Mouse (Mus musculus): ENCODE results near the gene Hoxd9.

The Hoxd9 gene

GRCm38 (mm10) chr2:74741252-74741978 is 43.9 kb downstream of the Hoxd9 start:
- intact Hi-C loops (cut with DNase I), result no loop called here

- intact Hi-C loops (cut with DNase I), result no loop called here
Observed at GRCm38 (mm10) chr2:74741979-74742277, 44.4 kb downstream of the Hoxd9 start.

GRCm38 (mm10) chr2:74745540-74746297 is 48.2 kb downstream of the Hoxd9 start:
- intact Hi-C loops (cut with DNase I), result no loop called here

GRCm38 (mm10) chr2:74746298-74746921 is 48.9 kb downstream of the Hoxd9 start:
- intact Hi-C loops (cut with DNase I), result no loop called here

- intact Hi-C loops (cut with DNase I), result no loop called here
Observed at GRCm38 (mm10) chr2:74747006-74747405, 49.5 kb downstream of the Hoxd9 start.

GRCm38 (mm10) chr2:74747661-74748141 is 50.2 kb downstream of the Hoxd9 start:
- intact Hi-C loops (cut with DNase I), result no loop called here

- intact Hi-C loops (cut with DNase I), result no loop called here
Observed at GRCm38 (mm10) chr2:74748436-74748995, 51.0 kb downstream of the Hoxd9 start.

- intact Hi-C loops (cut with DNase I), result no loop called here
Observed at GRCm38 (mm10) chr2:74749337-74750121, 52.0 kb downstream of the Hoxd9 start.

Small RNAs within 50 kb of the gene (microRNA-seq; reads per million reads assigned to microRNA genes)
- 0 reads per million in 2 experiments for gene Gm44463
- 17,403 to 34,599 reads per million in 2 experiments for gene Mir10b

All from adrenal gland (tissue).